Mouse (Mus musculus) lung, adult 2 months (tissue): ENCODE measurements around the gene Zyx. TPM values are rescaled to one million over a fixed set of nuclear protein-coding genes. Genes with fewer than 3 reads are reported as not detected.

Experiments
- DNase-seq: peaks from one replicate; pipeline ENCODE4 v3.0.0; 2022
- H3K4me1 ChIP-seq: fragments of 200-500 bp; 2 replicates; pipeline ENCODE4 v1.6.1; 2011; ENCODE audit warnings: low read length; ENCODE audit not compliant: control insufficient read depth, insufficient read depth
- H3K4me3 ChIP-seq: fragments of 200-500 bp; replicated peaks from 2 replicates; pipeline ENCODE3; 2011; ENCODE audit warnings: low read depth, mild to moderate bottlenecking, control low read depth, low read length; ENCODE audit errors: extremely low read depth
- CTCF ChIP-seq: fragments of 200-500 bp; IDR thresholded peaks from 2 replicates; pipeline ENCODE4 v1.5.1; 2011; ENCODE audit warnings: mild to moderate bottlenecking, low read length, control low read depth; ENCODE audit not compliant: insufficient read depth
- POLR2A ChIP-seq: fragments of 200-500 bp; IDR thresholded peaks from 2 replicates; pipeline ENCODE4 v1.6.1; 2011; ENCODE audit warnings: low read depth, mild to moderate bottlenecking, control low read depth, low read length, borderline replicate concordance; ENCODE audit errors: extremely low read depth
- WGBS: fragments of 180-500 bp; shearing (Covaris S2); methylation state at CpG from one replicate; pipeline ENCODE4 v1.1.7; 2018; 5-methylcytosine and 5-hydroxymethylcytosine counted together
- polyA plus RNA-seq: library from polyadenylated mRNA; depleted of rRNA; stranded (reverse); fragments of >200 nt; gene quantifications from 2 replicates; pipeline ENCODE4 v1.2.3, GENCODE M21; 2012

The Zyx gene
- polyA plus RNA-seq, 1 experiment, result 311 TPM

DNA sequence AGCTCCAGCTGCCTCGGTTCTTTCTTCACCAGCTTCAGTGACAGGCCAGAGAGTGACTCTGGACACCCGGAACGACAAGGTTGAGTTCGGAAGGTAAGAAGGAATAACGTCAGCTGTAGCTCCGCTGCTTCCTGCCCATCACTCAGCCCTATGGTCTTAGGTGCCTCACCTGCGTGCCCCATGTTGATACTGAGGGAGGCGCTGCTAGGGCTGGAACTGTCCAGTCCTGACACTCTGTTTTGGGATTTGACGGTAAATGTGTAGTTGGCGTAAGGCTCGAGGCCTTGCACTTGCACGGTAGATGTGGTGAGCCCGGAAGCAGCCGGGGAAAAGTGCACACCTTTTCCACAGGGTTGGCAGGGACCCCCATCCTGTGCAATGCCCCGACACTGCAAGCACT is 15.2 kb downstream of the Zyx start:
- no peak overlapping the region for H3K4me3 ChIP-seq
- 0 out of 2 replicates have a peak, but pooled peaks cover 3% of the 10 kb centered on the region for H3K4me1 ChIP-seq
- 81% methylated on average over 15 of the region's 15 CpGs for WGBS
- TF ChIP-seq CTCF, result no peak
- TF ChIP-seq POLR2A, result no peak
- no peak for DNase-seq

DNA sequence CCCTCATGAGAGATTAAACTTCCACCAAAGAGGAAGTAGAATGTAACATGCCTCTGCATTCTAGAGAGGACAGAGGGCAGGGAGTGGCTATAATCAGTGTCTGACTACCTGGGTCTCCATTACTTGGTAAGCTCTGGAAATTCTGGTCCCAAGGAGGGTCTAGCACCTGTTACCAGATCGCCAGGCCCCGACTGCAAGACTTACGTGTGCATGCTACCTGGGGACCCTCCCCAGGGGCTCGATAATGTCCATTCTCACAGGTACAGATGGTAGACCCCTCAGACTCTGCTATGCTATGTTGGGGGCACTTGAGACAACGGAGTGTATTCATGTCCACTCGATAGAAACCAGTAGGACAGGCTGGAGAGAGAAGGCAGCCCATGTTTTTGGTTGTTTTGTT is 15.8 kb downstream of the Zyx start:
- 93% methylated on average over 6 of the region's 6 CpGs for WGBS
- H3K4me1 ChIP-seq, result no peaks in the 10 kb centered on the region
- H3K4me3 ChIP-seq, result no peak overlapping the region
- TF ChIP-seq POLR2A, result no peak
- no peak for TF ChIP-seq CTCF
- DNase-seq, result no peak

DNA sequence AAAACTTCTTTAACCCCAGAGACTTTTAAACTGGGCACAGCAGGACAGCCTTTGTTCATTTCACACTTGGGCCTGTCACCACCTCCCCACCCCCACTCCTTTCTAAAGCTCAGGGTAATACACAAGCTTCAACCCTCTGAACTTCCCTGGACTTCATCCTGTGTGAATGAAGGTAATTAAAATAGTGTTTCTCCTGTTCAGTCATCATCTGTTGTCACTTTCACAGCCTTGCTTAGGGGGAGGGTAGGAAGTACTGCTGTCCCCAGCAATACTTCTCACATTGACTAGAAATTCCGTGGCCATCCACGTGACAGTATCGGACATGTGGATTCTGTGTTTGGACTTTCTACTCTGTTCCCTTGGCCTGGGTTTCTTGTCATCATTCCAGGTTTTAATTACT is 20.4 kb downstream of the Zyx start:
- DNase-seq, result no peak
- Histone ChIP-seq H3K4me3 (no peak overlapping the region), H3K4me1 (peaks cover 4% of the 10 kb centered on the region; the same call in 1 of the 2 replicates)
- TF ChIP-seq CTCF (no peak), POLR2A (no peak)
- 38% methylated on average over 3 of the region's 3 CpGs for WGBS

DNA sequence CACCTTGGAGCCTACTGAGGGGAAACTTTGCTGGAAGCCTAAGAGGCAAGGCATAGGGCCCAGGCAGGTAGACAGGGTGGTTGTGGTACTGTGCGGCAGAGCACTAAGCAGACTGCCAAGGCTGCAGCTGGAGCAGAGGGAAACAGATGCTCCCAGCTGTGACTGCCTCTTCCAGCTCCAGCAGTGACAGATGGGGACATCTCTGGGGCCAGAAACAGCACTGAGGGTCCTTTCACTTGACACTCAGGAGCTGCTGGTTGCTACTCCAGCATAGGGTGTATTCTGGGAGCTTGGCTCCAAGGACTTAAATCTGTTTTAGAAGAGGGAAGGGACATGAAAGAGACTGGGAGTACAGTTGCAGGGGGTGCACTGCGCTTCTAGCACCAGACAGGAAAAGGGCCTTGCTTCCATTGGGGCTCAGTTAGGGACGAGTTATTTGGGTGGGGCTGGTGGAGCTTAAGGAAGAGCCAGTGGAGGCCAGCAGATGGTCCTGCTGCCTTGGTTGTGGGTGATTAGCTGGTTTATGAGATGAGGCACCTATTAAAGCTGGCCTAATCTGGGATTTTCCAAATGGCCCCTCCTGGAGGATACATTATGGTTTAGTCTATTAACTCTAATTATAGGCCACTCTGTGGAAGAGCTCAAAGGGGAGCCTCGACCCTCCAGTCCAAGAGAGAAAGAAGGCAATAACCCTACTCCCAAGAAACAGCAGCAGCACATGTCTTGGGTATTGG is 21.4 kb downstream of the Zyx start:
- TF ChIP-seq CTCF (no peak), POLR2A (no peak)
- no peak for DNase-seq

DNA sequence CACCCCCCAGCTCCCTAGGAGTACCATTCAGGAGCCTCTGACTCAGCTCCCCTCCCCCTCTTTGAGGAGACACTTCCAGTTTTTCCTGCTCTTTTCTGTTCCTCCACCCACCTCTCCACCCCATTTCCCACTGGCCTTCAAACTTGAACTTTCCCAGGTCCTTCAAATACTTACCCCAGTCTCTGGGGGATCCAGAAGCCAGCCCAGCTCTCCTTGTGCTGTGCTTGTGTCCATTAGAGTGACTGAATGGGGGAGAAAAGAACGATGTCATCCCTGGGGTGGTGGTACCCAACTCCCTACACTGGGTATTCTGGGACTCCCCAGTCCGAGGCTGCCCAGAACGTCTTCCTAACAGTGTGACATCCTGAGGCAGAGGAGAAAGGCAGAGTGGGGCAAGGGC is 22.6 kb downstream of the Zyx start:
- no peak for TF ChIP-seq POLR2A
- TF ChIP-seq CTCF, result no peak
- 32% methylated on average over 3 of the region's 3 CpGs for WGBS
- H3K4me3 ChIP-seq, result peak overlapping the region; percentile 13
- H3K4me1 ChIP-seq, result peaks cover 10% of the 10 kb centered on the region
- no peak for DNase-seq

More for the DNA sequence above, 21.4 kb downstream of the Zyx start:
- Histone ChIP-seq H3K4me3 (no peak overlapping the region), H3K4me1 (peaks cover 5% of the 10 kb centered on the region; the same call in 1 of the 2 replicates)
- 67% methylated on average over 4 of the region's 4 CpGs for WGBS

DNA sequence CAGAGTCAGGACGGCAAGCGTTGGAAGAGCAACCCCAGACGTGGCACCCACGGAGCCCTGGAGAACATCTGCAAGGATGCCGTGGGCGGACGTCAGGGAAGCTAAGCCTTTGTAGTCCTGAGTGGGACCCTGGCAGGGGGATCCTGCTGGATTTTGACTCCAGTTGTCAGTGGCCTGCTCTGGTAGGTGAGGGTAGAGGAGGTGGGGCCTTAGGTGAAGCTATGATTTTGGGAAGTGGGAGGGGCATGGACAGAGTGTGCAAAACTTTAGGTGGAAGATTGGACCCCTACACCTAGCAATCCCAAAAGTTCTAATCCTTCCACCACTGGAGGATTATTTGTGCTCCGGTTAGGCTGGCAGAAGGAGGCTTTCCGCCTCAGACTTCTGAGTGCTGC is 23.0 kb downstream of the Zyx start:
- TF ChIP-seq POLR2A (no peak), CTCF (no peak)
- WGBS, result 46% methylated on average over 9 of the region's 9 CpGs

DNA sequence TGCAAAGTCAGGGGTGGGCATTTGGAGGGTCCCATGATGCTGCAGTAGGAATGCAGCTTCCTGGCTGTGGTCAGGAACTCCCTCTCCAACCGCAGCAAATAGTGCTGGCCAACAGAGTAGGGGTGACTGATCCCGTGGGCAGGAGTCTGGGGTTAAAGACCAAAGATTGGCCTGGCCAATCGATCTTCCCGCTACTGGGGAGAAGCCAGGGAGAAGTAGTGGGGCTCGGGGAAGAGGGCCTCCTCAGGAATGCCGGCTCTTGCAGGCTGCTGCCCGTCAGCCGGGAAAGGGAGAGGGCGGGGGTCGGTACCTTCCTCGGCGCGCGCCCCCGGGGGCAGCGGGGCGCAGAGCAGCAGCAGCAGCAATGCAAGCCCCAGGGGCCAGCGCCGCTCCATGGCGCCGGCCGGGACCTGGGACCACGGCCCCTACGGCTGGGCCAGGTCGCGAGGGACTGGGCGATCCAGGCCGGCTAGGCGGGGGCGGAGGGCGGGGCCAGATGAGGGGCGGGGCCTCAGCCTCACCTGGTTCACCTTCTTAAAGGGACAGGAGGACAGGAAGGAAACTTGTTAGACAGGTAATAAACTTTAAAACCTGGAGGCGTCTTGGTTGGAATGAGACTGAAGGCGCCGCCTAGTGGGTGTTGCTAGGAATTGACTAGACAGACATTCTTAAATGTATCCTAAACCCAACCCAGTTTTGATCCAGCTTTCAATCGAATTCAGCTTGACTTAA is 23.6 kb downstream of the Zyx start, which contains the start of gene Epha1:
Gene Epha1 (minus strand): TSS at position 453 of the 732 bp plus-strand sequence.
- TF ChIP-seq CTCF (peak; percentile 15; the same call in 1 of the 2 replicates), POLR2A (no peak)
- WGBS, result 2% methylated on average over 36 of the region's 36 CpGs
- Histone ChIP-seq H3K4me1 (peaks cover 10% of the 10 kb centered on the region), H3K4me3 (peak within 1 kb of the TSS; percentile 44)
- DNase-seq, result peak; percentile 78

More for the DNA sequence above, 23.0 kb downstream of the Zyx start:
- DNase-seq, result no peak
- Histone ChIP-seq H3K4me1 (peaks cover 10% of the 10 kb centered on the region), H3K4me3 (peak overlapping the region; percentile 13)

DNA sequence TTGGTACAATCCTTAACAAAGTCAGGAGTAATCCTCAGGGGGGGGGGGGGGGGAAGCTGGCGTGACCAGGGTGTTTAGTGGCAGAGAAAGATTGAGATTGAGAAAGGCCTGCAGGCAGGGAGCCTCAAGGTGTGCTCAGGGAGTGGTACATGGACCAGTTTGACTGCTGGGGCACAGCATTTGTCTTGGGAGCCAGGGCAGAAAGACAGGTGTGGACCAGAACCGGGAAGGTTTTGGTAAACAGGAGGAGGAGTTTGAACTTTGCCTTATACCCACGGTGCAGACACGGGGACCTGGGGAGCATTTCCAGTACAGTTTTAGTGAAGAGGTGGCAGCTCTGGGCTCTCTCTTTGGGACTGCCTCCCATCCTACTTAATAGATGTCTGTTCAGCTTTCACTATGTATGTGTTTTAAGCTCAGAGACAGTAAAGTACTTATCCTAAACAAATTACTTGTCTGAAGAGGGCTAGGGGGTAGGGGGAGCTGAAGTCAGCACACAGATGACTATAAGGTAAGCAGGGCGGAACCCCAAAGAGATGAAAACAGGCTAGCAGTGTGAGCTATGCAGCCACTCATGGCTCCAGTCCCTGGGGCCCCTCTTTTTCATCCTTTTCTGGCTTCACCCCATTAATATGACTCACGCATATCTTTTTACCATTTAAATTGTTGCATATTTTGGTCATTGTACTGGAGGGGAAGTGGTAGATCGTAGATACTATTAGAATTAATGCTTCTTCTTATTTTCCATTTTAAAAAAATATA is 24.4 kb downstream of the Zyx start:
- H3K4me3 ChIP-seq, result no peak overlapping the region
- TF ChIP-seq CTCF (no peak), POLR2A (no peak)
- WGBS, result 40% methylated on average over 7 of the region's 7 CpGs

DNA sequence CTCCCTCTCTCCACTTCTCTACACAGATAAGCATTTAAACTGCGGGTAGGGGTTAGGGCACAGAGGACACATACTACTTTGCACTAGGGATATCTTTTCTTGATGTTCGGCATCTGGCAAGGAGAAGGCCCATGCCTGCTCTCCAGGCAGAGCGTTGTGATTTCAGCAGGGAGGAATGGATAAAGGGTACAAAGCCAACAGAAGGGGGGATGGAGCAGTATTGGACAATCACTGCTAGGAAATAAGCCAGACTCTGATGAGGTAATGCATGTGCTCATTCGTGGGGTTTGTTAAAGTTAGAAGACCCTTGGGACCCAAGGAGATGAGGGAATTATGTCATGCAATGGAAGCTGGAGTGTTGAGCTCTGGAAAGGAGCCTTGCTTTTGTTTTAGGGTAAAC is 25.3 kb downstream of the Zyx start:
- TF ChIP-seq CTCF, result no peak
- no peak for TF ChIP-seq POLR2A
- Histone ChIP-seq H3K4me3 (no peak overlapping the region), H3K4me1 (peaks cover 10% of the 10 kb centered on the region)
- DNase-seq, result no peak
- 76% methylated on average over 4 of the region's 4 CpGs for WGBS

More for the DNA sequence above, 24.4 kb downstream of the Zyx start:
- H3K4me1 ChIP-seq, result peaks cover 10% of the 10 kb centered on the region
- no peak for DNase-seq
